Mouse (Mus musculus) spleen, postnatal 4 days (tissue): Measurements from ENCODE around the gene Gphn.

ENCODE experiments used
- DNase-seq, 2 experiments: peaks; one replicate each; pipeline ENCODE4 v3.0.0; 2022; ENCODE audit warnings: low spot score in 2 of 2

Gene Gphn

GRCm38 (mm10) chr12:78225707-78226518, at the start of gene Gphn:
Gphn (plus strand) TSS chr12:78226379.
- peak in 1 of 2 experiments; percentile 75 for DNase-seq

GRCm38 (mm10) chr12:78181452-78181851, 44.7 kb upstream of the Gphn start:
- DNase-seq, result no peak

- no peak for DNase-seq
Measured at GRCm38 (mm10) chr12:78193942-78194341, 32.2 kb upstream of the Gphn start, which contains the start of gene Gm6657. Gm6657 (plus strand) TSS chr12:78194242.

GRCm38 (mm10) chr12:78195368-78195767, 30.8 kb upstream of the Gphn start:
- DNase-seq, result no peak

- DNase-seq, result no peak
Measured at GRCm38 (mm10) chr12:78203646-78204045, 22.5 kb upstream of the Gphn start.

- DNase-seq, result peak; percentile 13 to 64
Measured at GRCm38 (mm10) chr12:78205915-78206570, 20.1 kb upstream of the Gphn start.

GRCm38 (mm10) chr12:78206571-78206960, 19.6 kb upstream of the Gphn start:
- no peak for DNase-seq

- DNase-seq, result no peak
Measured at GRCm38 (mm10) chr12:78209856-78210255, 16.3 kb upstream of the Gphn start.

- no peak for DNase-seq
Measured at GRCm38 (mm10) chr12:78215490-78215889, 10.7 kb upstream of the Gphn start.

- DNase-seq, result no peak
Measured at GRCm38 (mm10) chr12:78219191-78219825, 6.9 kb upstream of the Gphn start.

GRCm38 (mm10) chr12:78226519-78226875, 318 bp downstream of the Gphn start:
- DNase-seq, result peak; percentile 60 to 85

GRCm38 (mm10) chr12:78227021-78227932, 1.1 kb downstream of the Gphn start:
- peak; percentile 34 to 70 for DNase-seq

GRCm38 (mm10) chr12:78228139-78228538, 2.0 kb downstream of the Gphn start:
- DNase-seq, result no peak

- no peak for DNase-seq
Measured at GRCm38 (mm10) chr12:78232560-78232959, 6.4 kb downstream of the Gphn start.

GRCm38 (mm10) chr12:78248366-78248765, 22.2 kb downstream of the Gphn start:
- no peak for DNase-seq

- no peak for DNase-seq
Measured at GRCm38 (mm10) chr12:78249151-78249550, 23.0 kb downstream of the Gphn start.

GRCm38 (mm10) chr12:78277386-78277785, 51.2 kb downstream of the Gphn start:
- no peak for DNase-seq

- no peak for DNase-seq
Measured at GRCm38 (mm10) chr12:78290384-78290783, 64.2 kb downstream of the Gphn start.

GRCm38 (mm10) chr12:78298824-78299398, 72.7 kb downstream of the Gphn start:
- DNase-seq, result no peak

- no peak for DNase-seq
Measured at GRCm38 (mm10) chr12:78315106-78315505, 88.9 kb downstream of the Gphn start.

GRCm38 (mm10) chr12:78327946-78328345, 101.8 kb downstream of the Gphn start:
- no peak for DNase-seq
